15 mouse cellular contexts compared by ENCODE assay signal in genomic region chr5:36267194-36267769, GRCm38 (mm10).
"Had no signal": no experiment of that assay in that cellular context is flagged by ENCODE, and none has a peak within 500 bp of the region (broad histone marks: within the 10 kb centered on the region; RNA-seq: fewer than 3 reads in every experiment).

No protein-coding gene starts in this region.

- DNase-seq: kidney, adult 11 months; kidney, adult 9 months; kidney, postnatal 36 days; layer of hippocampus, adult 9-11 months; layer of hippocampus, postnatal 36 days; liver; liver, embryonic 13.5 days; liver, postnatal 0 days; right cerebral cortex, adult 18-20 months; right cerebral cortex, postnatal 25 days; thymus, postnatal 4 days had no signal

- H3K27ac ChIP-seq: kidney, postnatal 0 days; limb, embryonic 12.5 days; liver, embryonic 13.5 days; midbrain, embryonic 13.5 days; neural tube, embryonic 15.5 days had no signal

- H3K9ac ChIP-seq: limb, embryonic 12.5 days; liver, embryonic 13.5 days; liver, postnatal 0 days; midbrain, embryonic 13.5 days; neural tube, embryonic 15.5 days had no signal

- H3K4me3 ChIP-seq: limb, embryonic 12.5 days; liver, embryonic 13.5 days; midbrain, embryonic 13.5 days; neural tube, embryonic 15.5 days had no signal

- ATAC-seq: liver, postnatal 0 days; midbrain, embryonic 13.5 days had no signal

- H3K4me2 ChIP-seq: limb, embryonic 12.5 days; liver, embryonic 13.5 days; midbrain, embryonic 13.5 days; neural tube, embryonic 15.5 days had no signal

- H3K4me1 ChIP-seq: limb, embryonic 12.5 days; liver, embryonic 13.5 days had no signal

- H3K27me3 ChIP-seq: limb, embryonic 12.5 days; liver, embryonic 13.5 days; midbrain, embryonic 13.5 days; neural tube, embryonic 15.5 days had no signal

- H3K9me3 ChIP-seq: liver, embryonic 13.5 days; midbrain, embryonic 13.5 days; neural tube, embryonic 15.5 days had no signal

- H3K36me3 ChIP-seq: limb, embryonic 12.5 days; liver, embryonic 13.5 days; midbrain, embryonic 13.5 days; neural tube, embryonic 15.5 days had no signal
